Mouse (Mus musculus) heart, postnatal 10 days (tissue): ENCODE data around the gene Gm9837. TPM values are rescaled to one million over a fixed set of nuclear protein-coding genes. Genes with fewer than 3 reads are reported as not detected.

ENCODE experiments used
- DNase-seq, 2 experiments: peaks; one replicate each; pipeline ENCODE4 v3.0.0; 2021
- intact Hi-C: fragments of 180-260 bp; cut with DNase I; formaldehyde crosslinking; loops from one replicate; pipeline ENCODE4 v1.15.1; 2025
- total RNA-seq, 2 experiments: library from RNA; stranded (reverse); gene quantifications; 2 replicates each; pipeline ENCODE4 v1.2.3; 2021

Gm9837 gene
- total RNA-seq, 2 experiments from 2014 or later: not detected

GRCm38 (mm10) chr11:53489007-53489406 is 18.7 kb upstream of the Gm9837 start:
- DNase-seq: no peak
- intact Hi-C loops: no loop called here

GRCm38 (mm10) chr11:53486822-53487594 is 16.7 kb upstream of the Gm9837 start:
- intact Hi-C loops: no loop called here
- no peak for DNase-seq

GRCm38 (mm10) chr11:53486351-53486750 is 16.1 kb upstream of the Gm9837 start:
- DNase-seq: no peak
- intact Hi-C loops: no loop called here

DNA sequence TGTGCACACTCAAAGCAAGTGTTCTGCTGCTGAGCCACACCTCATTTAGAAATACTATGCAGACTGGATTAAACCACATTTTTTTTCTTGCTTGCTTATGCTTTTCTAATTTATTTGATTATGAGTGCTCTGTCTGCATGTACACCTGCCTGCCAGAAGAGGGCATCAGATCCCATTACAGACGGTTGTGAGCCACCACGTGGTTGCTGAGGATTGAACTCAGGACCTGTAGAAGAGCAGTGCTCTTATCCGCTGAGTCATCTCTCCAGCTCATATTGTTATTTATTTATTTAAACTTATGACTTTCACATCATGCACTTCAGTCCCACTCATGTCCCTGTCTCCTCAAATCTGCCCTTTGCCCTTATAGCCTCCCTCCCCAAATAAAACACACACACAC is 15.4 kb upstream of the Gm9837 start:
- intact Hi-C loops: no loop called here
- no peak for DNase-seq

GRCm38 (mm10) chr11:53483159-53483891 is 13.0 kb upstream of the Gm9837 start:
- intact Hi-C loops: no loop called here
- no peak for DNase-seq

DNA sequence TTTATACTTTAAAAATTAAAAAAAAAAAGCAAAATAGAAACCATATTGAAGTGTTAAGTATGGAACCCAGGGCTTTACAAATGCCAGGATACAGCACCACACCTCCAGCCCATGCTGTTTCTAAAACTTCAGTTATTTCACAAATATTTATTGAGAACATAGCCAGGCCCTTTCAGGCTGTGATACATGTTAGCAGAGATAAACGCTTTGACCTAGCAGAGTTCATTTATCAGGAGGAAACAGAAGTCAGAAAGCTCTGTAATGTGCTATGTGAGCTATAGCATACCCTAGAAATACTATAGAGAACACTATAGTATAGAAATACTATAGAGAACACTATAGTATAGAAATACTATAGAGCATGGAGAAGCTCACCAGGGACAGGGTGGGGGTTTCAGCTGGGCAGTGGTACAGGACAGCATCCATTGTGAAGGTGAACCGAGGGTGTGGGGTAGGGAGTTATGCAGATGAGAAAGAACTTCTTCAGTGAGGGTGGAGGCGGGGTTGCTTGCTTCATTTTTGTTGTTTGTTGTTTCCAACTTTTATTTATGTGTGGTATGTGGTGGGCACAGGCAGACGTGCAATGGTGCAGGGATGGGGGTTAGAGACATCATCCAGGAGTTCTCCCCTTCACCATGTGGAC is 10.9 kb upstream of the Gm9837 start:
- intact Hi-C loops: no loop called here
- DNase-seq: no peak

- intact Hi-C loops: no loop called here
- DNase-seq: no peak
Measured at GRCm38 (mm10) chr11:53479783-53480301, 9.6 kb upstream of the Gm9837 start, which contains the start of the genes Gm9945 and Sowaha. Gene Gm9945, plus strand, starts transcription at chr11:53480166. Gene Sowaha, minus strand, starts transcription at chr11:53480274.

DNA sequence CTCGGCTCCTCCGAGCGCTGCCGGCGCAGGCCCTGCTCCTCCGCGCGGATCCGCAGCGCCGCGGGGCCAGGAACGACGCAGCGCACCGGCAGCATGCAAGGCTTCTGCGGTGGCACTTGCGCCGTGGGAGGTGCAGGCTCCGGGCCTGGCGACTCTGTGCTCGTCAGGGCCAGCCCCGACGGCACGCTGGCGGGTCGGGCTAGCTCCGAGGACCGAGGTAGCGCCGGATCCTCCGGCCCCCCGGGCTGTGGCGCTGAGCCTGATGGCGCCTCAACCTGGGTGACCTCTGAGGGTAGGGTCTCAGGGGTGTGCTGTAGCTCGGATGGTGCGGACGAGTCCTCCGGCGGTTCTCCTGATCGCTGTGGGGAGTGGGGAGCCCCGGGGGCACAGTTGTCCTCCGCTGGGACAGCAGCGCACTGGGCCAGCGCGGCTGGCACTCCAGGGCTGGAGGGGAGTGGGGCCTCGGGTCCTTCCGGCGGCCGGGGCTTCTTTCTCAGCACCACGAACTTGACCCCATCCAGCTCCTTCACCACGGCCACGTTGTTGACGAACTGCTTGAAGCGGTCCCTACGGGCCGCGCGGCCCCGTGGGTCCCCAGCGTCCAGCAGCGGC is 9.0 kb upstream of the Gm9837 start:
- intact Hi-C loops: no loop called here
- no peak for DNase-seq

GRCm38 (mm10) chr11:53478383-53479170 is 8.3 kb upstream of the Gm9837 start:
- intact Hi-C loops: no loop called here
- DNase-seq: no peak

GRCm38 (mm10) chr11:53477833-53478232 is 7.6 kb upstream of the Gm9837 start:
- no peak for DNase-seq
- intact Hi-C loops: no loop called here

GRCm38 (mm10) chr11:53475620-53476019 is 5.3 kb upstream of the Gm9837 start:
- intact Hi-C loops: no loop called here
- no peak for DNase-seq

DNA sequence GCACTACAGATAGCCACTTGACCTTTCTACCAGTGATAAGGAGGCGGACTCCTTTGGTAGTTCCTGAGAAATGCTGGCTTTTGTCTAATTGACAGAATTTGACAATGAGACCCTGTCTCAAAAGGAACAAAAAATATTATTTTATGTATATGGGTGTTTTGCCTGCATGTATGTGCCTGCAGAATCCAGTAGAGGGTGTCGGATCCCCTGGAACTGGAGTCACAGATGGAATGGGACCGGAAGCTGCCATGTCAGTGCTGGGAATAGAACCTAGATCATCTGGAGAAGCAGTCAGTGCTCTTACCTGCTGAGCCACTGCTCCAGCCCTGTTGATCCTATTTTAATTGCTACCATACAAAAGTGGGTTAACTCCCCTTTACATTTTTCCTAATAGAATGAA is 2.4 kb upstream of the Gm9837 start:
- no peak for DNase-seq
- intact Hi-C loops: loop anchor here (5.0 kb wide), 1 partner anchor 95 kb away; the partner anchor contains the start of gene Kif3a

GRCm38 (mm10) chr11:53469294-53469967 is 848 bp downstream of the Gm9837 start:
- intact Hi-C loops: loop anchor here (1.0 to 5.0 kb wide), 2 partner anchors 57 to 156 kb away; no protein-coding TSS in a partner anchor
- DNase-seq: no peak

DNA sequence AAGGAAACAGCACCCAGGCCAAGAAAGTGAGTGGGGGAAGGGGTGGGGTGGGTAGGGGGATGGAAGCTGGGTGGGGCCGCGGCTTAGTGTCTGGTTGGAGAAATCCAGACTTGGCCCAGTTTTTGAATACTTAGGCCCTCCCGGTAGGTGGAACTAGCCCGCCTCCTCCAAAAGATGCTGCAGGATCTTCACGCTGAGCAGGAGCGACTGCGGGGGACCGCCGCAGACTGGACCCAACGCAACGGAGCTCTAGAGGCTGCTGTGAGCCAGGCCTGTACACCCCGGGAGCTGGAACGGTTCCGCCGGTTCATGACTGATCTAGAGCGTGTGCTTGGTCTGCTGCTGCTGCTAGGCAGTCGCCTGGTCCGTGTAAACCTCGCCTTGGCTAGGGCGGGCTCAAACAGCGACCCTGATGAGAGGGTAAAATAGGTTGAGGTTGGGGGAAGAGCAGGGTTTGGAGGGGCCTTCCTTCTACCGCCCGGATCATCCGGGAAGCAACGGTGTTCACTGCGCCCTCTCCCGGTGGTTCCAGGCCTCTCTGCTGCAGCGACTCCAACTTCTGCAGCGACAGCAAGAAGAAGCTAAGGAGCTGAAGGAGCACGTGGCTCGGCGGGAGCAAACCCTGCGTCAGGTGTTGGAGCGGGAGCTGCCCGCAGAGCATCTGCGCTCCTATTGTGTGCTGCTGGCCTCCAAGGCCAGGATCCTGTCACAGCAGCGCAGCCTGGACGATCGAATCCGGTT is 3.9 kb downstream of the Gm9837 start:
- peak; percentile 75 to 87 for DNase-seq
- intact Hi-C loops: loop anchor here (5.0 kb wide), 1 partner anchor 54 kb away; no protein-coding TSS in a partner anchor

DNA sequence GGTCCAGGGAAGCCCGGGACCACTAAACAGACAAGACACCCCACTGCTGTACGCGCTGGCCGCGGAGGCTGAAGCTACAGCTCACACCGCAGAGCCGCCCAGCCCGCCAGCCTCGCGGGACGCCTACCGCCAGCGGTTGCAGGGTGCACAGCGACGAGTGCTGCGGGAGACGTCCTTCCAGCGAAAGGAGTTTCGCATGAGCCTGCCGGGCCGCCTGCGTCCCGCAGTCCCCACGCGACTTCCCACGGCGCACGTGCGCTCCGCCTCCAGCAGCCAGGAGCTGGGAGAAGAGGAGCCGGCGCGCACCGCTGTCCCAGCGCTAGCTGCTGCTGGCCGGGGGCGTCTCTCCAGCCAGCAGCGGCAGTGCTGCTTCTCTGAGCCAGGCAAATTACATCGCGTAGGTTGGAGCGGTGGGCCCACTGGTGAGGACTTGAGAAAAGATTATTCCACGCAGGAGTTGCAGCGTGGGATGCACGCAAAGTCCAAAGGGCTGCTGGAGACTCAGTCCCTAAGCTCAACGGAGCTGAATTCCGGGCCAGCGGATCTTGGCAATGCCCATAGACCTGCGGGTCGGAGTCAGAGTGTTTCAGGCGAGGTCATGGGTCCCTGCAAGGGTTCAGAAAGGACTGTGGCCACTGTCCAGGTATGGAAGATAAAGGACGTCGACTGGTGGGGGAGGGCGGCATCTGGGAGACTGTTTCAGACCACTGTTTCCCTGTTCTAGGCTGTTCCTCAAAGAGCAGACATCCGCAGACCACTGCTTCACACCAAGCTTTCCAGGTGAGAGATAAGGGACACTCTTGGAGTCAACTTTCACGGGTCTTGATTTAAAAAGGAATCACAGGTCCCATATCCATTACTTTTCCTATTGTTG is 6.5 kb downstream of the Gm9837 start:
- peak in 1 of 2 experiments; percentile 36 for DNase-seq
- intact Hi-C loops: no loop called here

DNA sequence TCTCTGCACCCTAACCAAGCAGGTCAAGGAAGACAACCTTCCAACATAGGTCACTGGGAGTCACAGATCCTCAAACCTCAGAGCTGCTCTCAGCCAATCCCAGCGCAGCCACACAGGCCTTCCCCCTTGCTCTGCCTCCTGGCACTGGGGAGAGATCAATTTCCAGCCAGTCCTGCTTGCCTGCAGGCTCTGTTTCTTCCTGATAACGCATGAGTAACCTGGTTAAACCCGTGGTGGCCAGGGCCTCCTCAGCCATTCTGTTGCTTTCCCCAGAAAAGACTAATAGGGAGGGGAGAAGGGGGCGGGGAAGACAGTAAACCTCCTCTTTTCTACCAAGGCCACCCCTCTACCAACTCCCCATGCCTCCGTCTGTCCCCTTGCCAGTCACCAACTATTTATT is 8.6 kb downstream of the Gm9837 start:
- no peak for DNase-seq
- intact Hi-C loops: no loop called here

DNA sequence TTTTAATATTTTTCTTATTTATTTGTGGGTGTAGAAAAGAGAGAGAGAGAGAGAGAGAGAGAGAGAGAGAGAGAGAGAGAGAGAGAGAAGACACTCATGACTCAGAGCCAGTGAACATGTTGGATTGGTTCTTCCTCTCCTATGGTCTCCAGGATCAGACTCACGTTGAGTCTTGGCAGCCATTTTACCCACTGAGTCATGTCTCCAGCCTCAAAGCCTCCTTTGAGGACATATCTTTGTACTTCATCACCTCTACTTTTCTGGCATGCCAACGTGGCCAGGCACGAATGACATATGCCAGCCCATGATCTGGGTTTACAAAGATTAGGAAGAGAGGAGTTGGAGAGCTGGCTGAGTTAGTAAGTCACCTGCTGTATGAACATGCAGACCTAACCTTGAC is 10.1 kb downstream of the Gm9837 start:
- intact Hi-C loops: no loop called here

DNA sequence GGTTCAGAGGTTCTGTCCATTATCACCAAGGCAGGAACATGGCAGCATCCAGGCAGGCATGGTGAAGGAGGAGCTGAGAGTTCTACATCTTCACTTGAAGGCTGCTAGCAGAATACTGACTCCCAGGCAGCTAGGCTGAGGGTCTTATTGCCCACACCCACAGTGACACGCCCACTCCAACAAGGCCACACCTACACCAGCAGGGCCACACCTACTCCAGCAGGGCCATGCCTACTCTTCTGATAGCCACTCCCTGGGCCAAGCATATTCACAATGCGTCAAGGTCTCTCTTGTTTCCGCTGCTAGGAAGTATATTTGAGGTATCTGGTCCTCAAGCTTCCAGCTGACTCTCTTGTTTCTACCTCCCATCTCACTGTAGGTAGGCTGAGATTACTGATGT is 11.3 kb downstream of the Gm9837 start:
- intact Hi-C loops: no loop called here
- DNase-seq: no peak

More for the DNA sequence above, 10.1 kb downstream of the Gm9837 start:
- no peak for DNase-seq
